Mouse (Mus musculus) liver, embryonic 14.5 days (tissue): ENCODE measurements around the gene Gab1.

Experiments used
- CTCF ChIP-seq: IDR thresholded peaks from 2 replicates; pipeline ENCODE4 v1.5.1; 2016; ENCODE audit warnings: antibody characterized with exemption, low read depth, control low read depth
- EP300 ChIP-seq: IDR thresholded peaks from 2 replicates; pipeline ENCODE4 v1.6.1; 2016; ENCODE audit warnings: antibody characterized with exemption, low read depth

- TF ChIP-seq CTCF (no peak), EP300 (no peak)
Observed at GRCm38 (mm10) chr8:80851648-80852047, 28.7 kb downstream of the Gab1 start.
